8 mouse cellular contexts compared by ENCODE assay signal in the genomic region with DNA sequence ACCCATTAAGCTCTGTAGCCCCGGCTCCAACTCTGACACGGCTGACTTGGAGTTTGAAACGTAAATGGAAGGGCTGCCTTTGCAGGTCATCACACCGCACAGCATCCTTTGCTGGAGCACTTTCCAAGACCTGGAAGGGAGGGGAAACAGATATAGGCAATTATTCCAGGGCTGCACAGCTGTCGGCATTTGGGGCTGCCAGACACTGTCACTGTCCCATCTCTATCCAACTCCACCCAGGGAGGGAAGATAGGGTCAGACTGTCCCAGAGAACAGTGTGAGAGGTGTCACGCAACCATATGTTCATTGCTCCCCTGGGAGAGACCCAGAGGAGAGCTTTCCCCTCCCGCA.
A peak's percentile ranks its signal among the peaks of the same experiment; 100 is the strongest.
DNase-seq lines count a peak whose midpoint lies in the region; ATAC-seq lines count a peak whose summit lies in the region.

No protein-coding gene starts in this region.

- H3K27ac ChIP-seq in lung, embryonic 15.5 days = no peak overlapping the region
- H3K27ac ChIP-seq in limb, embryonic 11.5 days (replicated peaks; ENCODE audit: low read depth, low read length) = no peak overlapping the region; the same call in 1 of the 2 replicates
- no peak overlapping the region for H3K27ac ChIP-seq in stomach, embryonic 15.5 days

- peak overlapping the region; percentile 22 for H3K4me3 ChIP-seq in lung, embryonic 15.5 days
- peak overlapping the region; percentile 3; the same call in 1 of the 2 replicates for H3K4me3 ChIP-seq in limb, embryonic 11.5 days (ENCODE audit: low read depth, low read length)
- peak overlapping the region; percentile 17; the same call in 1 of the 2 replicates for H3K4me3 ChIP-seq in stomach, embryonic 15.5 days (replicated peaks)

- no peaks in the 10 kb centered on the region for H3K9me3 ChIP-seq in lung, embryonic 15.5 days
- H3K9me3 ChIP-seq in limb, embryonic 11.5 days (ENCODE audit: control insufficient read depth, low read length) = no peaks in the 10 kb centered on the region
- no peaks in the 10 kb centered on the region for H3K9me3 ChIP-seq in stomach, embryonic 15.5 days

- H3K9ac ChIP-seq in lung, embryonic 15.5 days = no peak overlapping the region
- no peak overlapping the region; the same call in 1 of the 2 replicates for H3K9ac ChIP-seq in limb, embryonic 11.5 days (ENCODE audit: low read length)
- no peak overlapping the region for H3K9ac ChIP-seq in stomach, embryonic 15.5 days

- no peak for ATAC-seq in lung, embryonic 15.5 days (ENCODE audit: borderline replicate concordance, extremely low read depth, low FRiP score, low TSS enrichment)
- ATAC-seq in limb, embryonic 11.5 days (ENCODE audit: insufficient number of reproducible peaks, low FRiP score, low TSS enrichment, low read depth) = peak; percentile 69
- no peak for ATAC-seq in stomach, embryonic 15.5 days (ENCODE audit: insufficient read depth, low FRiP score, low read depth)

- H3K4me1 ChIP-seq in lung, embryonic 15.5 days = 0 out of 2 replicates have a peak, but pooled peaks cover 6% of the 10 kb centered on the region
- H3K4me1 ChIP-seq in limb, embryonic 11.5 days (ENCODE audit: control insufficient read depth, insufficient read depth, low read length) = peaks cover 5% of the 10 kb centered on the region; the same call in 1 of the 2 replicates
- peaks cover 8% of the 10 kb centered on the region; the same call in 1 of the 2 replicates for H3K4me1 ChIP-seq in stomach, embryonic 15.5 days

- peak; percentile 33 for DNase-seq in embryo, embryonic 10 days (ENCODE audit: low spot score)
- no peak for DNase-seq in embryo, embryonic 10.5 days (ENCODE audit: low spot score)
- no peak for DNase-seq in lung, postnatal 4 days
- no peak for DNase-seq in limb, embryonic 11.5 days (ENCODE audit: low spot score)
- DNase-seq in spleen, postnatal 10 days (ENCODE audit: low spot score in 2 of 2) = no peak
- no peak for DNase-seq in left cerebral cortex, adult 9 months (ENCODE audit: low spot score in 2 of 2)

- H3K4me2 ChIP-seq in lung, embryonic 15.5 days = peak overlapping the region; percentile 47
- H3K4me2 ChIP-seq in limb, embryonic 11.5 days (ENCODE audit: low read depth, severe bottlenecking) = peak overlapping the region; percentile 37
- H3K4me2 ChIP-seq in stomach, embryonic 15.5 days = peak overlapping the region; percentile 39

- WGBS in lung, embryonic 15.5 days = 32% methylated on average over 7 of the region's 7 CpGs
- WGBS in limb, embryonic 11.5 days = 21% methylated on average over 7 of the region's 7 CpGs
- WGBS in stomach, embryonic 15.5 days = 32% methylated on average over 7 of the region's 7 CpGs

- no peaks in the 10 kb centered on the region for H3K36me3 ChIP-seq in lung, embryonic 15.5 days
- H3K36me3 ChIP-seq in limb, embryonic 11.5 days (ENCODE audit: control insufficient read depth, insufficient read depth, low read length) = no peaks in the 10 kb centered on the region
- no peaks in the 10 kb centered on the region for H3K36me3 ChIP-seq in stomach, embryonic 15.5 days

- no peaks in the 10 kb centered on the region for H3K27me3 ChIP-seq in lung, embryonic 15.5 days
- no peaks in the 10 kb centered on the region for H3K27me3 ChIP-seq in limb, embryonic 11.5 days (ENCODE audit: control insufficient read depth, insufficient read depth, low read length)
- H3K27me3 ChIP-seq in stomach, embryonic 15.5 days (replicated peaks) = no peaks in the 10 kb centered on the region
